Mouse (Mus musculus): ENCODE measurements around the gene Hdac4. TPM values are rescaled to one million over a fixed set of nuclear protein-coding genes. Genes with fewer than 3 reads are reported as not detected.

Gene Hdac4
- 10 to 100 TPM; 45.6 to 69.5 (median 56.6) TPM for total RNA-seq (2022)

DNA sequence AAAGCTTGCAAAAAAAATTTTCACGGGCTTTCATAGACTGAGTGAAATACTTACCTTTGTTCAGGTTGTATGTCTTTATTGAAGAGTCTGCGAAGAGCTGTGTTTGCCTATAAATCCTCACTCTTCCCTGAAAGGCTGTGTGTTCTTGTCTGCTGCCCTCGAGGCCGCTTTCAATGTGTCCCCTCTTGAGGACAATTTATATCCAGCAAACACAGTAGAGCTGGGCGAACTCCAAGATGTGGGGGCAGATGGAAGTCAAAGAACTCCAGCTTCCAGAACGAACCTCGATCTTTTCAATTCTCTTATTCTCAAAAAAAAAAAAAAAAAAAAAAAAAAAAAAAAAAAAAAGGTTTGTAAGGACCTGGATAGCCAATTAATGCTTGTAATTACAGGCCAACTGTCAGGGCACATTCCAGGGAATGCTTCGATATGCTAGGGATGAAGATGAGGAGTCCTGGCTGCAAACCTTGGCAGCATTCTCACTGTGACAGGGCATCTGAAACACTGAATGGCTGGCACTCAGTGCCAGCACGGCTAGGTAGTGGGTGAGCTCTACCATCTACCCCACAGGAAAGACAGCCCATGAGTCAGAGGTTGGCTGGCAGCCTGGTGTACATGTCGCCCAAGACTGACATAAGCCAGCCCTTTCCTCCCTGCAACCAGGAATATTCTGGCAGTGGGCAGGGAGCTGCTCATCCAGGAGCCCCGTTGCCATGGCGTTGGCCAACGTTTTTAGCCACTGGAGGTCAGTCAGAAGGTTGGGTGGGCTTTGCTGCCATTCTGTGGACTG is at the start of gene Hdac4:
Hdac4 (minus strand) TSS at position 340 of the 790 bp plus-strand sequence.
- DNase-seq (ENCODE audit: low spot score), result peak; percentile 48

DNA sequence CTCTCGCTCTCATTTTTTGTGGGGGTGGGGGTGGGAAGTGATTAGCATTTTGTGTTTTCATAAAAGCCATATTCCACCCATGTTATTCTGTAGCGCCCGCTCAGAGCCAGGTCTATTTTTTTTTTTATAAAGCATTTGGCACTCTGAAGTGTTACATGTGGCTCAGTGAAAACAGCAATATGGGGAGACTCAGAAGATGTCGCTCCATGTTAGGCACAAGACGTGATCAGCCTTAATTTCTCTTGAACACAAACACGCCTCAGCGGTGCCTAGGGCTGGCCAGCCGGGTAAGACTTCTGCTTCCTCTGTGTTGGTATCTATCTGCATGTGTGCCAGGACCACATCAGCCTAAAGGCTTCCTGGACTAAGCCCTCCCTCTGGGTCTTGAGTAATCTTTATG is 48.0 kb upstream of the Hdac4 start:
- no peak for DNase-seq (ENCODE audit: low spot score)

DNA sequence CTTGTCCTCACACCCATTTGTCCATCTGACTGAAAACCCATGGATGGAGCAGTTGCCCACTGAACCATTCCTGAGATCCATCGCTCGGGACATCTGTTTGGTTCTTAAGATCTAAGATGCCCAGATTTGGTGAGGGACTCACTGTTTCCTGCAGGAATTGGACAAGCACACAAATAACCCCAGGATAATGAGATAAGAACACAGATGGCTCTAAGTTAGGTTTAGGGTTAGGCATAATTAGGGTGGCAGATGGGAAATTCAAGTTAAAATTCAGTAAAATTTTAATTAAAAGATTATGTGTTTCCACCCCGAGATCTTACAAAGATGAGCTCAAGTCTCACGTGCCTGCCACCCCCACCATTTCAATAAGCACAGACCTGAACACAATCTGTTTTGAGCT is 44.6 kb upstream of the Hdac4 start:
- DNase-seq (ENCODE audit: low spot score), result no peak

DNA sequence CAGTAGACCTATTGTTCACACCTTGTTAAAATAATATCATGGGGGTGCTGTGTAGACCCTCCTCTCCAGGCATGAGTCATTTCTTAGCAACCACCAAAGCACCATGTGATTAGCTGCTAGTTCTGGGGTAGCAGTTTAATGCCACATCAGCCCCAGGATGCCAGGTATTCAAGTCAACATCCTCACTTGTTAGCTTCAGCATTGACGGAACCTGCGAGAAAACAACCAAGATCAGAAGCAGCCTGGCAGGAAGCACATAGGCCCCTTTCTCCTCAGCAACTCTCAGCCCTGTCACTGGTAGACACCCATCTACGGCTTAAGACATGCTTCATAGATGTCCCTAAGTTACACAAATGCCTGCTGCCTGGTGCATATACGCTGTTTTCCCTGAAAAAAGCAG is 40.1 kb upstream of the Hdac4 start:
- DNase-seq (ENCODE audit: low spot score), result no peak

DNA sequence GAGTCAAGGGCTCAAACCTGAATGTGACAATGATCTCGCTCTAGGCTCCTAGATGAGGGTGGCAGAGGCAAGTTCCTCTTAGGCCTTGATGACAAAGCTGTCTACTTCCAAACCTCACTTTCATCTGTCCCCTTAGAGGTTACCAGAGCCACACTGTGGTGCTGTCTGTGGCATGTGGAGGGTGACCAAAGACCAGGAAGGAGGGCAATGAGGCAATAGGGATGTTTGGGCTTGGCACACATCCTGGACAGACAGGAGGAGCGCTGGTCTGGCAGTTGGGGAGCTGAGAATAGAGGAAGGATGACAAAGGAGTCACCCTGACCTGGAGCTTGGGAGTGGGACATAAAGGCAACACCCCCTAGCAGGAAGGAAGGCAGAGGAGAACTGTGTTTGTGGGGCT is 29.8 kb upstream of the Hdac4 start:
- no peak for DNase-seq (ENCODE audit: low spot score)

DNA sequence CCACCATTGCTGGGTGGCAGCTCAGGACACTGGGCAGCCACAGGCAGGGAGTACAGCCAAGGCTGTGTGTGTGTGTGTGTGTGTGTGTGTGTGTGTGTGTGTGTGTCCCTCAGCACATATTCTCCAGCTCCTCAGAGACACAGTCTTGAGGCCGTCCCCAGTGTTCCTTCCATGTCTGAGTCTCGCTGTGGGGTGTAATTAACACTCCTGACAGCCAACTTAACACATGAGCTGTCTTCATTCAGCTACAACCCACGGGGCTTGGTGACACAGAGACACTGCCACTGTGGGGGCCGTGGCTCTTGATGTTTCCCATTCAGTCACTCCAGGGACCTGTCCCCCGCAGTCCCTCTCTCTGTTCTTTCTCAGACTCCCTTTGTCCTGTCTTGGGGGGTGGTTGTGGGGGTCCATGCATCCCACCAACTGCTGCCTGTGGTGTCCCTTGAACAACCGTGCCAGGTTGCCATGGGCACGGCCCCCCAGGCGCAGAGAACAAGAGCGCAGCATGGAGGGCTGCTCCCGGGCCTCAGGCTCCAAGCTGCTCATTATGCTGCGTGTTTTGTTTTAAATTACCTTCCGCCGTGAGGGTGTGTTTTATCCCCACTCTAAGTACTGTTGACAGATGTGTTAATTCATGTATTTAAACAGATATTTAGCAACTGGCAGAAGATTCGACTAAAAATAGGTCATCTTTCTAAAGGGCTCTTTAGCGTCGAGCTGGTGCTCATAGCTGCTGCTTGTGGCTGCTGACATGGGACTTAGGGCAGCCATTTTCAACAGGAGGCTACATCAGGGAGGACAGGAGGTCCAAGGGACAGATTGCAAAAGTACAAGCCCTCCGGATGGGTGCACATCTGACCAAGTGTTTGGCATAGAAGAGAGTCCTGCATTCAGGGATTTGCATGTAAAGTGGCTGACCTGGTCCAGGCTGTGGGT is 28.7 kb upstream of the Hdac4 start:
- no peak for DNase-seq (ENCODE audit: low spot score)

DNA sequence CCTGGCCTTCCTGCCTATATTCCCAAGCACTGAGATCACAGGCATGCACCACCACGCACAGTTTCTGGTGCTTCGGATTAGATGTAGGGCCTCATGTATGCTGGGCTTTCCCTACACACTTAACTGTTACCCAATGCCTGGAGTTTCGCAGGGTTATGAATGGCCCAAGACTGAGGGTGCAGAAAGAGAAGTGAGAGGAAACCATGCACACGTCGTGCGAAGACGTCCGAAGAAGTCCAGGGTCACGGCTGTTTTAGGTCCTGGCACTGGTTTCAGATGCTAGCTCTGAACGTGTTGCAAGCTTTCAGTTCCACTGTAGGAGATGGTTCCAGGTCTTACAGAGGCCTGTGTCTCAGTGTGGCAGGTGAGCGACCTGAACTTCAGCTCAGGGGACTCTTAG is 21.2 kb upstream of the Hdac4 start:
- DNase-seq (ENCODE audit: low spot score), result no peak

DNA sequence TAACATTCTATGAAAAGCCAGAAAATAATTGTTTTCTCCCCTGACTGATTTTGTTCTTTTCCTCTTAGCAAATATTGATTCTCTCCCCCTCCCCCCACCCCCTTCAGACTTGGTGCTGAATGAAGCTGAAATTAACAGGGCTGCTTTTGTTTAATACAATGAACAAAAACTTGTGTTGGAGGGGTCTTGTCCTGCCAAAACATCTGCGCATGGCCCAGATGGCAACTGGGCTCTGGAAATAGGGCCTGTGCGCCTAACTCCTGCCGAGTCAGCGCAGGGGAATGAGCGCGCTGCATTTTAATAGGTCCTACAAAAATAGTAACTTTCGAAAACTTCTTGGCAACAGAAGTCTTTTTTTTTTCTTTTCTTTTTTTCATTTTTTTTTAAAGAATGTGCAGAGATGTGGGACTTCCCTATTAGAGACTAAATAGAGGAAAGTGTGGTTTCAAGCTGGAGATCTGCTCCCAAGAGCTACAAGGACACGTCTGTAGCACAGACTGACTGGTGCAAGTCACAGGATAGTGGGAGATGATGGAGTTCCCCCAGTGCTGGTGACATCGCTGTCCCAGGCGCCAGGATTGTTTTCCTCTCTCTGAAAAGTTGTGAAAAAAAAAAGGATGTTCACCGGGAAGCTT is 20.6 kb upstream of the Hdac4 start:
- peak; percentile 19 for DNase-seq (ENCODE audit: low spot score)

DNA sequence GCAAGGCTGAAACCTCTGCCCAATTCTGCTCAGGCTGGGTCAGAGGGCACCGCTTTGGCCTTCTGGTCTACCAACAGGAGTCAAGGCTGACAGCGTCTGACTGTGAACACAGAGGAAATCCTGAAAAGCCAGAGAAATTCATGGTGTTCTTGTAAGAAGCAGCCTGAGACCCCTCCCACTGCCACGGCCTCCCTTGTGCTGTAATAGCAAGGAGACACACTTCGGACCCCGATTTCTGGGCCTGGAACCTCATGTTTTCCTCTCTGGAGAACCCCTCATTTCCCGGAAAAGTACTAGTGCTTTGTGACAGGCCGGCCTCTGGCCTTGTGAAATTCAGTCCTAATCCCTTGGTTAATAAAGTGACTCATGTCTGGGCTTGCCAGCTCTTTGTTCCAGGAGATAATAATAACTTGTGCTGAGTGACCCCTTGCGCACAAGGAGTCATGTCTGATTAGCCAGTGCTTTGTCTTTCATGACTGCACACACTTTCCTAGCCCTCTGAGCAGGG is 19.7 kb upstream of the Hdac4 start:
- peak; percentile 72 for DNase-seq (ENCODE audit: low spot score)

DNA sequence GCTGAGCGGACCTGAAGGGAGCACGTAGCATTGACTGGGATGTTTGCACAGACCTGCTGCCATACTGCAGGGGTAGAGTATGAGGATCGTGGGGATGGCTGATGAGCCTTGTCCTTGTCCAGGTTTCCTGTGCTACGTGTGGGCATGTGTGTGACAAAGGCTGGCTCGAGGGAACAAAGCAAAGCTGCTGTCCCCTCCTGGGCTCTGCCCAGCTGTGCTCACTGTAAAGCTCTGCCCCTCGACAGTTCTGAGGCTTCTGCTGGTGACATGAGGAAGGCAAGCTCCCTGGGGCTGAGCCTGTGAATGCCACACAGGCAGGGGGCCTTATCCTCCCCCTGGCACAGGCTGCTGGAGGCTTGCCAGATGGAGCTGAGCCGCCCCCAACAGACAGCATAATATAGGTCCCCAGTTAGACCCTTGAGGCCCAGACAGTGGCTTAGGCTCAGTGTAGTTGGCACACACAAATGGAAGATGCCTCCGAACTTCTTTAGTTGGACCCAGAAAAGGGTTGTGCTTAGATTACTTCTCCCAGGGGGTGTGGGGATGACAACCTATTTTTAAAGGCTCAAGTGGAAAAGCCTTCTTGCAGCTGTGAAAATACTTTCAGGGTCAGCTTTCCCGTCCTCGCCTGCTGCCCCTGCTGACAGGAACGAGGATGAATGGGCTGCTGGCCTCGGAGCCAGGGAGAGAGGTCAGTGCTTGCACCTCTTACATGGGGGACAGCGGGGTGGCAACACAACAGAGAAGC is 16.7 kb upstream of the Hdac4 start:
- DNase-seq (ENCODE audit: low spot score), result peak; percentile 4

DNA sequence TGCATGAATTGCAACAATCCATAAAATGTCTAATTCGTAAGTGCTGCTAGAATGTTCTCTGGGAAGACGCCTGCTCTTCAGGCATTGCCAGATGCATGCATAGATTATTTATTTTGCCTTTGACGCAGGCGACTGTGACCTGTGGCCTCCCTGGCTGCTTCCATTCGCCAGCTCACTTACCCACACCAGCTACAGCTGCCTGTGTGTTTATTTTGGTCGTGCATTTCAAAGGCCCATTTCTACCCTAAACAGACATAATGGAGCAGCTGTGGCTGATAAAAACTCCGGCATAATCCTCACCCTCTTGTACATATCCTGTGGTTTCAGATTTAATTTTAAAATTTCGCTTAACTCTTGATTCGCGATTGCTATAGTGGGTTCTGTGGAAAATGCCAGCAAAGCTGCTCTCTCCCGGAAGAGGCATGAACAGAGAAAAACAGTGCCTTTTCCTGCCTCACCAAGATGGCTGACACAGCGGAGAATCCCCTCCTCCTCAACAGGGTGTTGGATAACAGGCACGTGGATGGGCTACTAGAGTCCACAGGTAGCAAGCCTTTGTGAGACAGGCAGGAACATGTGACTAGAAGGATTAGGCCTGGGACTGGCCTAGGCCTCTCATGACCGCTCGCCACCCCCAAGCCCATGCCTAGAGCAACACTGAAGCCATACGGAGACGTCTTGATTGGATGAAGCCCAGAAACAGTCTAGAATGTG is 7.3 kb upstream of the Hdac4 start:
- no peak for DNase-seq (ENCODE audit: low spot score)

DNA sequence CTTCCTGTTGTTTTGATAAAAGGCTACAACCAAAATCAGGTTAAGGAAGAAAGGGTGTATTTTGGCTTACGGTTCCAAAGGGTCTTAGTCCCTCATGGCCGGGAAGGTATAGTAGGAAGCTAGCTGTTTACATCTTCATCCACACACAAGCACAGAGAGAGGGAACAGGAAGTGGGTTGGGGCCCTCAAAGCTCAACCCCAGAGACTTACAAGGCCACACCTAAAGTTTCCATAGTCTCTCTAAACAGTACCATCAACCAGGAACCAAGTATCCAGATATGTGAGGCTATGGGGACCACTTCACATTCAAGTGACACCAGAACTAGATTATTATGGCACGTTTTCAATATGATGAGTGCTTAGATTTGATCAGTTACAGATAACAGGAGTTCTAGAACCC is 5.0 kb downstream of the Hdac4 start:
- DNase-seq (ENCODE audit: low spot score), result no peak

DNA sequence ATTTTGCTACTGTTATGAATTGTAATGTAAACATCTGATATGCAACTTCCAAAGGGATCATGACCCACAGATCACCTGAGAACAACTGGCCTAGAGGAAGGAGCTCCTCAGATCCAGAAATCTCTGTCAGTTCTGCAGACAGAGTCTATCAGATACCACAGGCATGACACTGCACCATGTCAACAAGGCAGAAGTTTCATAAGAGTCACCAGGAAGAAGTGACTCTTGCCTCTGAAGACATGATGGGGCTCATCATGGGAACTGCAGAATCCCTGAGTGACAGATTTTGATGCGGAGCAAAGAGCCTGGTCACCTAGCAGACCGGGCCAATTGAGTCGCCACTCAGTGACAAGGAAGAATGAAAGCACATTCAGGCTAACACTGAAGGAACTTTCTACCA is 8.4 kb downstream of the Hdac4 start:
- DNase-seq (ENCODE audit: low spot score), result no peak

DNA sequence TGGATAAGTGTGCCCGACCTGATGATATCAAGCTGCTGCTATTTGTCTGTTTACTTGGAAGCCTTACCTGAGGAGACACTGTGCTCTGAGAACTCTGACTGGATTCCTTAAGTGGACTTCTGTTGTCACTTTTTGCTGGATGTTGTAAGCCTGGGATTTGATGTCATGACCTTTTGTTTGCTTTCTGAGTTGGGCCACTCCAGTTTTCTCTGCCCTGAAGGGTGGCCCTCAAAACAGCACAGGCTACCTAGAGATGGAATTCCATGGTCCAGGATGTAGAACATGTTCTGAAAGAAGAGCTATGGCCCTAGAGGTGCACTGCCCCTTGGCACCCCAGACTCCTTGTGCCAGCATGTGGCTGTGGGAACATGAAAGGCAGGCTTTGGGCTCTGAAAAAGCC is 10.9 kb downstream of the Hdac4 start:
- no peak for DNase-seq (ENCODE audit: low spot score)

DNA sequence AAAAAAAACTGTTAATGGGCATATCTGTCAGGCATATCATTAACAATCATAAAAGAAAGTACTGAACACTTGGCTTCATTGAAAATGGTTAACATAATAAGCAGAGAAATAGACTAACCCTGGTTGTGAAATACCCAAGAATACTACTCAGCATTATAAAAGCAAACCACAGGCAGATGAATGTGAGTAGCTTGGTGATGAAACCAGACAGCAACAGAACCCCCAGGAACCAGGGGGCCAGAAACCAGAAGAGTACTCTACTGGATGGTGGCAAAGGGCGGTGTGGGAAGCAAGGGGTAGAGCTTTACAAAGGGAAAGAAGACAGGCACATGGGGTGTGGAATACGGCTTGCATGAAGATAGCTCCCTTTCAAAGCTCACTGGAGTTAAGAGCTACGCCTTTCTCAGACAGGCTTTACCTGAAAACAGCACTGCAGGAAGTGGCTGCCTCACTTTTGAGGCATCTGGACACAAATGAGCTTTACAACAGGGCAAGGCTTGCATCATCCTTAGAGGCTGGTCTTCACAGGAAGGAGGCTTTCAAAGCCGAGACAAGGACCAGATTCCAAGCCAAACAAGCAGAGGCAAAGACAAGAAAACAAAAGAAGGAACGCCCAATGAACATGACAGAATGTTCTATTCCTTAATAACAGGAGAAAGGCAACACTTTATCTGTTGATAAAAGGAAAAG is 12.3 kb downstream of the Hdac4 start:
- no peak for DNase-seq (ENCODE audit: low spot score)

DNA sequence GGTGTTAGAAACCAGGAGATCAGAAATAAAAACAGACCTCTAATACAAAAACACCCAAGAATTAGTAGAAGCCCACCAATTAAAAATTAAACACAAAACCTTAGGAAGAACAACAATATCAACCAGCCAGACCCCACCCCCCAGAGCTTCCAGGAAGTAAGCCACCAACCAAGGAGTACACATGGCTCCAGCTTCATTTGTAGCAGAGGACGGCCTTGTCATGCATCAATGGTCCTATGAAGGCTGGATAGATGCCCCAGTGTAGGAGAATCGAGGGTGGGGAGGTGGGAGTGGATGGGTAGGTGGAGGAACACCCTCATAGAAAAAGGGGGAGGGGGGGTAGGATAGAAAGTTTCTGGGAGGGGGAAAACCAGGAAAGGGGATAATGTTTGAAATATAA is 13.5 kb downstream of the Hdac4 start:
- no peak for DNase-seq (ENCODE audit: low spot score)

DNA sequence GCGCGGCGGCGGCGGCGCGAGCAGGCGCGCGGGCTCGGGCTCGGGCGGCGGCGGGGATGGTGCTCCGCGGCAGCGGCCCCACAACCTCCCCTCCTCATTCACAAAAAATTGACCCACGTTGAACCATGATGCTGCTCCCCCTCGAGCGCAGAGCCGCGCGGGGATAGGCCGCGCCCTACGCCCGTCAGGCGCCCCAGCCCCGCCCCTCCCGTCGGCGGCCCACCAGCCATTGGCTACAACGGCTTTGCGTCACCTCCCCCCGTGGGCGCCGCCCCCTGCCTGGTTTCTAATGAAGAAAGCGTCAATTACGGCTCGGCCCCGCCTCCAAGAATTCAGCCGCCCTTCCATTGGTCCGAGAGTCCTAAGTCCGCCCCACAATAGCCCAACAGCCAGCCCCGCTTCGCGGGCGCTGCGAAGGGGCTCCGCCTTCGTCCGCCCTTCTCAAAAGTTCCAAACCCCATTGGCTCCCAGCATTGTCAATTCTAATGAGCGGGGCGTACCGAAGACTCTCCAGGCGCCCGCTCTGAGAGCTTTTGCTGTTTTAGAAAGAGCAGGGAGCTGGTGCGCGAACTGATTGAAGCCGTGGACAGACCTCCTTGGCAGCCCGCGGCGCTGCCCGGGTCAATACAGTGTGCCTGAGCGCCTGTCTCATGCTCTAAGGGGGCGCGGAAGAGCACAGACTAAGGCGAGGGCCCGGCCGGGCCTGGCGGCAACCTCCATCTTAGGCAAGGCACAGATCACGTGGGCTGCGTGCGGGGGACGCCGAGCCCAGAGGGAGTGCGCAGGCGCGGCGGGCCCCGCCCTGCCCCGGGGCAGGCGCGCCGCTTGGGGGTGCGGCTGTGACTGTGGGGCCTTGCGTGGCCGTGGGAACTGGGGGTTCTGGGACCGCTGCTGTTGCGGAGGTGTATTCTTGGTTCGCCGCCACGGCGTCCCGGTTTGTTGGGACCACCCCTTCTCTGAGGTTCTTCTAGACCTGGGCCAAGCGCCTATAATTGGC is 15.1 kb downstream of the Hdac4 start:
- peak; percentile 99 for DNase-seq (ENCODE audit: low spot score)

DNA sequence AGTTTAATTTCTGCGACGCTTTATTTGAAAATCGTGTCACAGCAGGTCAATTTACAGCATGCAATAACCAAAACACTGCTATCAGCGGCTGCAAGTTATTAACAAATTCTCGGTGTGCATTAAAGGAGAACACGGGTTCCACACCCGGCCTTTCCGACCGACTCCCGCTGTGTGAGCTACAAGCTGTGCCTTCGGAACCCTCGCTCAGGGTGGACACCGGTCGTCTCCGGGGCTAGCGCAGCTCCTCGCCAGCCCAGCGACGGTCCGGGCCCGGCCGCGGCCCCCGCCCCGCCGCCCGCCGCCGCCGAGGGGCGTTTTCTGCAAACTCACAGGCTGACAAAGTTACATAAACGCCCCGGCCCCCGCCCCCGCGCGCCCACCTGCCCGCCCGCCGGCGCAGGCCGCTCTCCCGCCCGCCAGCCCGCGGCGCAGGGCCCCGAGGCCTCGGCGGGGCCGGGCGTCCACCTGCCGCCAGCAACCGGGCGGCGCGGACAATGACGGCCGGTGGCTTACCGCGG is 16.0 kb downstream of the Hdac4 start:
- DNase-seq (ENCODE audit: low spot score), result no peak

DNA sequence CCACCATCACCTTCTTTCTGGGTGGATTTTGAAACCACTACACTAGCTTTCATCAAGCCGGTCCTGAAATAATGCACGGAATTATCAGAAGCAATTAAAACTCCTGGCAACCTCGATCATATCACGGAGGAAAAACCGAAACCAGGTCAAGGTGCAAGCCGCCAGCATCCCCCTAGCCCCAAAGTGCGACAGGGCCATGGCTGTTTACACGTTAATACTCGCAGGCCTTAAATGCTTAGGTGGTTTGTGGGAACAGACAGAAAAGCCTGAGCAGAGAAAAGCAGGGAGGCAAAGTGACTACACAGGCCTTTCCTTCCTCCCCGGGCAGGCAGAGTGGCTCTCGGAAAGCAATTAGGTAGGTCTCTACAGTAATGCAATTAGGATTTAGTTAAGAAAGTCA is 16.4 kb downstream of the Hdac4 start:
- DNase-seq (ENCODE audit: low spot score), result no peak

Measured in heart, adult 8-10 months (tissue).